Mouse (Mus musculus) heart, embryonic 16.5 days (tissue): Measurements from ENCODE around the gene Nacc2. TPM values are rescaled to one million over a fixed set of nuclear protein-coding genes. Genes with fewer than 3 reads are reported as not detected.
A peak's percentile ranks its signal among the peaks of the same experiment; 100 is the strongest.

ENCODE experiments used
- ATAC-seq: fragments of 200-750 bp; cut with Nextera tagmentation; replicated peaks from 2 replicates; pipeline ENCODE4 v1.8.0; 2017; ENCODE audit warnings: moderate number of reproducible peaks; ENCODE audit not compliant: insufficient read depth, low FRiP score; ENCODE audit errors: extremely low read depth
- H3K27ac ChIP-seq: fragments of 300-500 bp; sonication (generic); 2 replicates; pipeline ENCODE4 v1.5.1; 2014; ENCODE audit warnings: mild to moderate bottlenecking, low read length, control low read depth, moderate library complexity
- H3K27me3 ChIP-seq: fragments of 300-500 bp; sonication (generic); 2 replicates; pipeline ENCODE4 v1.6.1; 2014; ENCODE audit warnings: low read length, mixed read lengths; ENCODE audit not compliant: control insufficient read depth, insufficient read depth
- H3K36me3 ChIP-seq: fragments of 300-500 bp; sonication (generic); 2 replicates; pipeline ENCODE4 v1.6.1; 2014; ENCODE audit not compliant: control insufficient read depth, insufficient read depth
- H3K4me1 ChIP-seq: fragments of 300-500 bp; sonication (generic); 2 replicates; pipeline ENCODE4 v1.6.1; 2014; ENCODE audit warnings: low read length, mixed read lengths; ENCODE audit not compliant: control insufficient read depth, insufficient read depth
- H3K4me2 ChIP-seq: fragments of 300-500 bp; sonication (generic); 2 replicates; pipeline ENCODE4 v1.6.1; 2014; ENCODE audit warnings: low read depth, mild to moderate bottlenecking, control low read depth, low read length
- H3K4me3 ChIP-seq: fragments of 300-500 bp; sonication (generic); 2 replicates; pipeline ENCODE4 v1.5.1; 2014; ENCODE audit warnings: mild to moderate bottlenecking, control low read depth, low read length
- H3K9ac ChIP-seq: fragments of 300-500 bp; sonication (generic); 2 replicates; pipeline ENCODE4 v1.6.1; 2014; ENCODE audit warnings: low read length, control low read depth
- H3K9me3 ChIP-seq: fragments of 300-500 bp; sonication (generic); replicated peaks from 2 replicates; pipeline ENCODE4 v1.6.1; 2016; ENCODE audit warnings: low read length; ENCODE audit not compliant: control insufficient read depth
- WGBS: fragments of 180-500 bp; shearing (Covaris S2); extraction: QIAGEN DNeasy Blood & Tissue Kit; methylation state at CpG from one replicate; pipeline ENCODE4 v1.1.7; 2014; 5-methylcytosine and 5-hydroxymethylcytosine counted together
- polyA plus RNA-seq: library from polyadenylated mRNA; unstranded; fragments of >200 nt; fragmentation: Nextera tagmentation; extraction: Ambion mirVana; gene quantifications from 2 replicates; pipeline ENCODE4 v1.2.1, GENCODE M21; 2015

The Nacc2 gene
- polyA plus RNA-seq, 1 experiment from 2014 or later = 8.0 TPM

GRCm38 (mm10) chr2:26034344-26035050 is 88.5 kb downstream of the Nacc2 start:
- H3K4me3 ChIP-seq = no peak overlapping the region
- H3K4me1 ChIP-seq = peaks cover 13% of the 10 kb centered on the region
- 83% methylated on average over 15 of the region's 15 CpGs for WGBS
- H3K9ac ChIP-seq = no peak overlapping the region
- ATAC-seq = no peak
- H3K27me3 ChIP-seq = no peaks in the 10 kb centered on the region
- H3K27ac ChIP-seq = no peak overlapping the region
- H3K9me3 ChIP-seq = no peaks in the 10 kb centered on the region
- no peaks in the 10 kb centered on the region for H3K36me3 ChIP-seq
- H3K4me2 ChIP-seq = no peak overlapping the region

GRCm38 (mm10) chr2:26030288-26030687 is 92.7 kb downstream of the Nacc2 start:
- Histone ChIP-seq H3K4me1 (no peaks in the 10 kb centered on the region), H3K4me3 (no peak overlapping the region), H3K9ac (no peak overlapping the region), H3K27me3 (0 out of 2 replicates have a peak, but pooled peaks cover 3% of the 10 kb centered on the region), H3K27ac (no peak overlapping the region), H3K9me3 (no peaks in the 10 kb centered on the region), H3K36me3 (no peaks in the 10 kb centered on the region), H3K4me2 (no peak overlapping the region)
- no peak for ATAC-seq
- 41% methylated on average over 3 of the region's 3 CpGs for WGBS

DNA sequence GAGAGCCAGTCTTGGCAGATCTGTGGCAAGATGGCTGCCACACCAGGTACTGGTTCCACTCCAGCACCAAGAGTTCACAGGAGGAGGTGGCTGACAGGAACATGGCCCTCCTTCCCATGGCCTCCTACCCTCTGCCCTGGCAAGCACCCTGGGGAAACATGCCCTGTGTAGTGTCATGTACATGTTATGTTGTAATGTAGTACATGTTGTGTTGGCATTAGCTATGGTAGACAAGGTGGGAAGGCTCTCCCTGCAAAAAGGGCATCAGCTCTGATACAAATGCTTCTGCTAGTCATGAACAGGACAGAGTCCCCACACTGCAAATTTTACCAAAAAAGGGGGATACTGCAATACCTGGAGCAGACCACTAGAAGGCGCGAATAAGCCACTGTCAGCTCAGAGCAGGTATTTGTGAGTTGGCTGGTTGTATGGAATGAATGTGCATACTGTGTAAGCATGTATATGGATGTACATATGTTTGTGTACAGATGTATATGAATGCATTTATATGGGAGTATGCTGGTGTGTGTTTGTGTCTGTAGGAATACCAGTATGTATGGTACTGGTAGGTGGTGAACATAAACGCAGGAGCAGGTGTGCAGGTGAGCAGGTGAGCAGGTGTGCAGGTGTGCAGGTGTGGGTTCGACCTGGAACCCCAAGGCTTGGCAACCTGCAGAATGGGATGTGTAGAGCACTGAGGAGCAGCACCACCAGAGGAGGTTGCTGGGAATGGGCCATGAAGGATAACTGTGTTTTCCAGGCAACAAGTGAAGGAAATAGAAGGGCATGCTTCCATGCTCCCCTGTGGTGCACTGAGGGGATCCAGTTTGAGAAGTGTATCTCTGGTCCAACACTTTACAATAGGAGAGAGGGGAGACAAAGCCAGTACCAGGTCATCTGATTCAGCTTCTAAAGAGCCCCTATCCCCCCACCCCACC is 98.6 kb downstream of the Nacc2 start:
- no peak overlapping the region for H3K4me2 ChIP-seq
- H3K27ac ChIP-seq = no peak overlapping the region
- H3K4me1 ChIP-seq = peaks cover 14% of the 10 kb centered on the region
- H3K27me3 ChIP-seq = 0 out of 2 replicates have a peak, but pooled peaks cover 3% of the 10 kb centered on the region
- no peak overlapping the region for H3K9ac ChIP-seq
- H3K4me3 ChIP-seq = no peak overlapping the region
- no peaks in the 10 kb centered on the region for H3K36me3 ChIP-seq
- H3K9me3 ChIP-seq = no peaks in the 10 kb centered on the region
- WGBS = 29% methylated on average over 4 of the region's 4 CpGs
- ATAC-seq = no peak

DNA sequence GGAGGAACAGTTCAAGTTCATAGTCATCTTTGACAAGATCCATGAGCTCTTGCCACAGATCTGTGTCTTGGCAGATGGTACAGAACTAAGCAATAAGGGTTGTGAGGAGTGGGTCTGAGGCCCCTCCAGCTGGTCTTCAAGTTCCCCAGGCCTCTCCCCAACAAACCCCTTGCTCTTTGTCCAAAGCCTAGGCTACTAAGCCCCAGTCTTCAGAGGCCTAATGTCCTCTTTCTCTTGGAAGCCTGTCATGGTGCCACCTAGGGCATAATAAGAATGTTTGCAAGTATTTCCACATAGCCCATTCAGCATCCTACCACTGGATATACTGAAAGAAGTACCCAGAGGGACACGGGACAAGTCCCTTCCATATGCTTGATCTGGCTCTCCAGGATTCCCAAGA is 100.4 kb downstream of the Nacc2 start:
- Histone ChIP-seq H3K9me3 (no peaks in the 10 kb centered on the region), H3K4me3 (no peak overlapping the region), H3K4me2 (no peak overlapping the region), H3K27ac (no peak overlapping the region), H3K9ac (no peak overlapping the region), H3K27me3 (0 out of 2 replicates have a peak, but pooled peaks cover 3% of the 10 kb centered on the region), H3K36me3 (no peaks in the 10 kb centered on the region), H3K4me1 (peaks cover 24% of the 10 kb centered on the region)
- WGBS = 83% methylated on average over 1 of the region's 1 CpGs
- ATAC-seq = no peak

GRCm38 (mm10) chr2:26022258-26022565 is 100.8 kb downstream of the Nacc2 start:
- no peak for ATAC-seq
- Histone ChIP-seq H3K4me3 (no peak overlapping the region), H3K27me3 (0 out of 2 replicates have a peak, but pooled peaks cover 3% of the 10 kb centered on the region), H3K9me3 (no peaks in the 10 kb centered on the region), H3K4me2 (peak overlapping the region; percentile 89), H3K4me1 (peaks cover 28% of the 10 kb centered on the region), H3K9ac (no peak overlapping the region; the same call in 1 of the 2 replicates), H3K36me3 (no peaks in the 10 kb centered on the region), H3K27ac (no peak overlapping the region; the same call in 1 of the 2 replicates)
- WGBS = 79% methylated on average over 8 of the region's 8 CpGs

- H3K4me3 ChIP-seq = peak within 1 kb of the TSS; percentile 68
Measured at GRCm38 (mm10) chr2:26021561-26022257, 101.3 kb downstream of the Nacc2 start, which contains the start of gene Ubac1. TSS of gene Ubac1 (minus strand) at chr2:26021747.

GRCm38 (mm10) chr2:26020714-26021560 is 102.1 kb downstream of the Nacc2 start:
- Histone ChIP-seq H3K4me2 (peak overlapping the region; percentile 89), H3K9me3 (no peaks in the 10 kb centered on the region), H3K27ac (peak overlapping the region; percentile 98), H3K36me3 (no peaks in the 10 kb centered on the region), H3K4me3 (peak overlapping the region; percentile 68), H3K4me1 (peaks cover 29% of the 10 kb centered on the region), H3K27me3 (no peaks in the 10 kb centered on the region), H3K9ac (peak overlapping the region; percentile 93)
- 1% methylated on average over 38 of the region's 38 CpGs for WGBS
- ATAC-seq = peak; percentile 41

More at GRCm38 (mm10) chr2:26021561-26022257, 101.3 kb downstream of the Nacc2 start, which contains the start of gene Ubac1:
- Histone ChIP-seq H3K4me1 (peaks cover 29% of the 10 kb centered on the region), H3K4me2 (peak within 1 kb of the TSS; percentile 89), H3K9me3 (no peaks in the 10 kb centered on the region), H3K27ac (peak within 1 kb of the TSS; percentile 98), H3K9ac (peak within 1 kb of the TSS; percentile 93), H3K27me3 (0 out of 2 replicates have a peak, but pooled peaks cover 1% of the 10 kb centered on the region), H3K36me3 (no peaks in the 10 kb centered on the region)
- 5% methylated on average over 50 of the region's 50 CpGs for WGBS
- ATAC-seq = peak; percentile 92

- Histone ChIP-seq H3K27me3 (no peaks in the 10 kb centered on the region), H3K27ac (peak overlapping the region; percentile 98), H3K4me2 (peak overlapping the region; percentile 89), H3K9ac (peak overlapping the region; percentile 93), H3K4me3 (peak overlapping the region; percentile 68), H3K9me3 (no peaks in the 10 kb centered on the region), H3K36me3 (peaks cover 6% of the 10 kb centered on the region), H3K4me1 (peaks cover 29% of the 10 kb centered on the region)
- 65% methylated on average over 3 of the region's 3 CpGs for WGBS
- no peak for ATAC-seq
Measured at GRCm38 (mm10) chr2:26019923-26020322, 103.1 kb downstream of the Nacc2 start.
